Mouse (Mus musculus) embryonic stem cell, embryonic (primary cell): ENCODE results near the gene Gm37240.

Experiments used
- CTCF ChIA-PET, 4 experiments: fragments of 300-600 bp in 2 of 4; fragments of 350-600 bp in 2 of 4; sonication (Branson Sonifier 250); formaldehyde crosslinking; loops; one replicate each; lab custom pipeline; 2022; ENCODE audit warnings: inconsistent platforms in 2 of 4; lab: Charles Lee
- POLR2A ChIA-PET, 4 experiments: fragments of 300-600 bp in 2 of 4; fragments of 350-600 bp in 2 of 4; sonication (Branson Sonifier 250); formaldehyde crosslinking; loops; one replicate each; lab custom pipeline; 2022; ENCODE audit warnings: antibody characterized with exemption in 4 of 4, inconsistent platforms in 1 of 4; lab: Charles Lee

Gm37240 gene

GRCm38 (mm10) chr3:85645517-85646004, 241.8 kb downstream of the Gm37240 start:
- ChIA-PET CTCF (no interaction called here), POLR2A (interaction anchor here in 1 of 4 experiments (1.0 kb wide), 1 partner anchor 11 kb away, joined by 3 read pairs; no protein-coding TSS in a partner anchor)

- ChIA-PET POLR2A (no interaction called here), CTCF (no interaction called here)
Measured at GRCm38 (mm10) chr3:85644814-85645213, 242.5 kb downstream of the Gm37240 start.

GRCm38 (mm10) chr3:85641751-85642150, 245.6 kb downstream of the Gm37240 start:
- ChIA-PET CTCF (interaction anchor here in 1 of 4 experiments (0.6 kb wide), 1 partner anchor 11 kb away, joined by 3 read pairs; no protein-coding TSS in a partner anchor), POLR2A (interaction anchor here in 1 of 4 experiments (0.9 to 1.2 kb wide), 2 partner anchors 10 to 11 kb away, joined by 3 to 4 read pairs; no protein-coding TSS in a partner anchor)

GRCm38 (mm10) chr3:85636716-85637447, 250.4 kb downstream of the Gm37240 start:
- CTCF ChIA-PET: interaction anchor here in 1 of 4 experiments (1.2 kb wide), 1 partner anchor 18 kb away, joined by 3 read pairs; no protein-coding TSS in a partner anchor
- POLR2A ChIA-PET: no interaction called here

- ChIA-PET CTCF (interaction anchor here in 1 of 4 experiments (1.2 kb wide), 1 partner anchor 17 kb away, joined by 3 read pairs; no protein-coding TSS in a partner anchor), POLR2A (interaction anchor here in 1 of 4 experiments (1.0 kb wide), 1 partner anchor 10 kb away, joined by 3 read pairs; no protein-coding TSS in a partner anchor)
Measured at GRCm38 (mm10) chr3:85635591-85635990, 251.7 kb downstream of the Gm37240 start.

GRCm38 (mm10) chr3:85635126-85635419, 252.2 kb downstream of the Gm37240 start:
- ChIA-PET POLR2A (interaction anchor here in 1 of 4 experiments (1.0 kb wide), 1 partner anchor 11 kb away, joined by 3 read pairs; no protein-coding TSS in a partner anchor), CTCF (no interaction called here)

GRCm38 (mm10) chr3:85634389-85635125, 252.8 kb downstream of the Gm37240 start:
- CTCF ChIA-PET: no interaction called here
- POLR2A ChIA-PET: interaction anchor here in 1 of 4 experiments (1.0 kb wide), 1 partner anchor 11 kb away, joined by 3 read pairs; no protein-coding TSS in a partner anchor

- CTCF ChIA-PET: no interaction called here
- POLR2A ChIA-PET: no interaction called here
Measured at GRCm38 (mm10) chr3:85633733-85634132, 253.6 kb downstream of the Gm37240 start.

GRCm38 (mm10) chr3:85629895-85630510, 257.3 kb downstream of the Gm37240 start:
- POLR2A ChIA-PET: interaction anchor here in 2 of 4 experiments (0.8 to 1.1 kb wide), 4 partner anchors 10 to 56 kb away, joined by 3 to 4 read pairs (median 4); partner anchors contain the start of gene Gatb (in 1 of the 2)
- CTCF ChIA-PET: interaction anchor here in 1 of 4 experiments (1.6 kb wide), 1 partner anchor 11 kb away, joined by 6 read pairs; no protein-coding TSS in a partner anchor

GRCm38 (mm10) chr3:85619751-85620150, 267.6 kb downstream of the Gm37240 start:
- POLR2A ChIA-PET: interaction anchor here in 2 of 4 experiments (1.4 to 1.5 kb wide), 2 partner anchors 10 kb away, joined by 3 read pairs; no protein-coding TSS in a partner anchor
- CTCF ChIA-PET: interaction anchor here in 3 of 4 experiments (0.7 to 1.8 kb wide), 3 partner anchors 10 to 505 kb away, joined by 3 to 6 read pairs (median 6); no protein-coding TSS in a partner anchor

GRCm38 (mm10) chr3:85619345-85619744, 268.0 kb downstream of the Gm37240 start:
- ChIA-PET POLR2A (no interaction called here), CTCF (interaction anchor here in 2 of 4 experiments (0.7 to 1.8 kb wide), 2 partner anchors 10 to 505 kb away, joined by 3 to 6 read pairs; no protein-coding TSS in a partner anchor)

- CTCF ChIA-PET: interaction anchor here in 2 of 4 experiments (0.7 to 1.8 kb wide), 4 partner anchors 11 to 511 kb away, joined by 3 to 6 read pairs (median 3); no protein-coding TSS in a partner anchor
- POLR2A ChIA-PET: interaction anchor here in 2 of 4 experiments (0.8 to 1.1 kb wide), 2 partner anchors 11 to 45 kb away, joined by 3 to 4 read pairs; partner anchors contain the start of gene Gatb (in 1 of the 2)
Measured at GRCm38 (mm10) chr3:85618885-85619284, 268.4 kb downstream of the Gm37240 start.

- CTCF ChIA-PET: no interaction called here
- POLR2A ChIA-PET: no interaction called here
Measured at GRCm38 (mm10) chr3:85616389-85616788, 270.9 kb downstream of the Gm37240 start.

- POLR2A ChIA-PET: interaction anchor here in 1 of 4 experiments (1.1 kb wide), 1 partner anchor 45 kb away, joined by 3 read pairs; no protein-coding TSS in a partner anchor
Measured at GRCm38 (mm10) chr3:85607753-85608152, 279.6 kb downstream of the Gm37240 start.

GRCm38 (mm10) chr3:85606912-85607311, 280.4 kb downstream of the Gm37240 start:
- ChIA-PET POLR2A (interaction anchor here in 1 of 4 experiments (1.1 kb wide), 1 partner anchor 46 kb away, joined by 3 read pairs; no protein-coding TSS in a partner anchor), CTCF (no interaction called here)

More at GRCm38 (mm10) chr3:85607753-85608152, 279.6 kb downstream of the Gm37240 start:
- CTCF ChIA-PET: no interaction called here

- ChIA-PET CTCF (no interaction called here), POLR2A (no interaction called here)
Measured at GRCm38 (mm10) chr3:85603811-85604210, 283.5 kb downstream of the Gm37240 start.

- CTCF ChIA-PET: no interaction called here
- POLR2A ChIA-PET: interaction anchor here in 2 of 4 experiments (1.2 kb wide), 2 partner anchors 28 kb away, joined by 3 to 4 read pairs; partner anchors contain the start of gene Gatb (in 2 of the 2)
Measured at GRCm38 (mm10) chr3:85601841-85602305, 285.4 kb downstream of the Gm37240 start.

GRCm38 (mm10) chr3:85599526-85599925, 287.8 kb downstream of the Gm37240 start:
- ChIA-PET CTCF (interaction anchor here in 1 of 4 experiments (0.6 kb wide), 1 partner anchor 13 kb away, joined by 3 read pairs; no protein-coding TSS in a partner anchor), POLR2A (no interaction called here)
